Mouse (Mus musculus) bone marrow macrophage, adult 2 months (primary cell): ENCODE data around the gene Fam69a.

Experiments used
- CTCF ChIP-seq: IDR thresholded peaks from 2 replicates; pipeline ENCODE4 v1.5.1; 2012; ENCODE audit warnings: low read depth, mild to moderate bottlenecking, low read length, moderate library complexity
- POLR2A ChIP-seq: IDR thresholded peaks from 2 replicates; pipeline ENCODE4 v1.6.1; 2012; ENCODE audit warnings: mild to moderate bottlenecking, low read depth, low read length, borderline replicate concordance

- TF ChIP-seq POLR2A (no peak), CTCF (no peak)
Measured at GRCm38 (mm10) chr5:107911012-107911411, 75.9 kb downstream of the Fam69a start.
